Mouse (Mus musculus): ENCODE measurements around the gene Gramd2. TPM values are rescaled to one million over a fixed set of nuclear protein-coding genes. Genes with fewer than 3 reads are reported as not detected.

Gene Gramd2
- total RNA-seq (2023; ENCODE audit: inconsistent age): not detected in 4 replicates

DNA sequence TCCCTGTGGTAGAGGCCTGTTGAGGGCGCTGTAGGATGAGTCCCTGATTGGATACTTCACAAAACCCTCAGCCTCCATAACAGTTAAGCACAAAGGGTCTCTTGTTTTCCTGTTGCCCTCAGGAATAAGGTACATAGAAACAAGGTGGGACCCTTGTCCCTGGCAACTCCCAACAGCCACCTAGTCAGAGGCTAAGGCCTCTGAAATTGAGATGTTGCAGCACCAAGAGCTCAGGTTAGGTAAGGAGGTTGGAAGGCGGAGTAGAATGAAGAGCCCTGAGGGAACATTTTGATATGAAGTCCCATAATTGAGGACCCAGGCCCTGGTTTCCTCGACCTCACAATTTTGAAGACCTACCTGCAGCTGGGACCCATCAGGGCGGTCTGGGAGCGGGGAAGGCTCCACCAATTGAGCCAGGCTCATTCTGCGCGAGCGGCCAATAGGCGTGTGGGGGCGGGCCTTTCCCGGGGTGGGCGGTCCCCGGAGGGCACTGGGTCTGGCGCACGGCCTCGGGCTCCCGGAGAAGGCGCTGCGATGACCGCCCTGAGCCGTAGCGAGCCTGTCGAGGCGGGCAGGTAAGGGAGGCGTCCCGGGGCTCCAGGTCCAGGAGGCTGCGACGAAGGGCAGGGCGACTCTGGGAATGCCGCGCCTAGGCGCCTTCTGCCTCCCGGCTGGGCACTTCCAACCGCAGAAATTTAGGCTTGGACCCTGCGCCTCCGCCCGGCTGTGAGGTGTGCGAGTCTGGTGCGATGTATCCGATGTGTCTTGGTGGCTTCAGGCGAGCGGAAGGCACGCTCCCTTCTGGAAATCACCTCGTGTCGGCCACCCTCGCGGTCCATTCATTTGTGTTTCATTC is at the start of gene Gramd2:
Gene Gramd2, plus strand, starts transcription at position 467 of the 856 bp plus-strand sequence.

GRCm38 (mm10) chr9:59655958-59656634 is 23.8 kb upstream of the Gramd2 start, which contains the start of gene Pkm:
Pkm (plus strand) TSS chr9:59656368.

GRCm38 (mm10) chr9:59750267-59751065 is 70.5 kb downstream of the Gramd2 start, which contains the start of the genes Senp8 and Myo9a:
Senp8 (minus strand) TSS chr9:59750710.
Myo9a (plus strand) TSS chr9:59750896.

Other genes starting within 250 kb of the Gramd2 start
- 139 to 145 TPM (median 142 TPM) in 4 replicates for gene Arih1, start 193.5 kb upstream of the Gramd2 start, total RNA-seq (2023; ENCODE audit: inconsistent age)
- gene Hexa, start 140.6 kb upstream of the Gramd2 start, total RNA-seq (2023; ENCODE audit: inconsistent age): 55.9 to 63.6 TPM (median 59.0 TPM) in 4 replicates
- gene Tmem202, start 140.3 kb upstream of the Gramd2 start, total RNA-seq (2023; ENCODE audit: inconsistent age): 0.67 to 0.93 TPM in 2 of 4 replicates, not detected in the others
- not detected in 4 replicates for gene Celf6, start 102.2 kb upstream of the Gramd2 start, total RNA-seq (2023; ENCODE audit: inconsistent age)
- gene Parp6, start 62.9 kb upstream of the Gramd2 start, total RNA-seq (2023; ENCODE audit: inconsistent age): 58.6 to 72.8 TPM (median 62.2 TPM) in 4 replicates
- gene Pkm, start 23.8 kb upstream of the Gramd2 start, total RNA-seq (2023; ENCODE audit: inconsistent age): 255 to 286 TPM (median 269 TPM) in 4 replicates
- gene Senp8, start 70.6 kb downstream of the Gramd2 start, total RNA-seq (2023; ENCODE audit: inconsistent age): 1.1 to 3.6 TPM (median 2.8 TPM) in 4 replicates
- gene Myo9a, start 70.8 kb downstream of the Gramd2 start, total RNA-seq (2023; ENCODE audit: inconsistent age): 14.0 to 18.0 TPM (median 15.8 TPM) in 4 replicates

Data from B cell, adult (primary cell).